Mouse (Mus musculus) kidney, adult 2 months (tissue): ENCODE results near the gene Usp35.

ENCODE experiments used
- CTCF ChIP-seq: fragments of 200-500 bp; conservative IDR thresholded peaks from 2 replicates; pipeline ENCODE4 v1.5.1; 2011; ENCODE audit warnings: low read depth, mild to moderate bottlenecking, control low read depth, low read length, moderate library complexity, mixed read lengths; ENCODE audit not compliant: insufficient read depth, insufficient read length
- POLR2A ChIP-seq: fragments of 200-500 bp; IDR thresholded peaks from one replicate; pipeline ENCODE4 v1.6.1; 2011; ENCODE audit warnings: low read depth, low read length, control low read depth

DNA sequence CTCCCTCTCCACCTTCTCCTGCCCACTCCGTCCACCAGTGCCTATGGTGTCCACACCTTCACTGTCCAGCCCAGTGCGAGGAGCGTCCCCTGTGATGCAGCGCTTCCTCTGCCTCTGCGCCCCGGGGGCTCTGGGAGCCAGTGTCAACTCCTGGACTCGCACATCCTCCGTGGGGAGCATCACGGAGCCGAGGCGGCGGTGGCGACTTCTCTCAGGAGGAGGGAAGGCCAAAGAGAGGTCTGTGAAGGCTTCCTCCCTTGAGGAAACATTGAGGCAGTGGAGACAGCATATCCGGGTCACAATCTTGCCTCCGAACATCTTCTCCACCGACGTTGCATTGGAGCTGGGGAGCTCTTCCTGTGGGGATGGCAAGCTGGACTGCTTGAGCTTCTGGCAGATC lies 19.6 kb downstream of the Usp35 start:
- TF ChIP-seq CTCF: no peak
- no peak for TF ChIP-seq POLR2A
